Mouse (Mus musculus): ENCODE measurements around the gene Gdi1.
"Not testable (repeated sequence)": the region's sequence is repeated elsewhere in the genome, so short reads cannot be mapped to it uniquely, and the experiment has no call there.

The Gdi1 gene

DNA sequence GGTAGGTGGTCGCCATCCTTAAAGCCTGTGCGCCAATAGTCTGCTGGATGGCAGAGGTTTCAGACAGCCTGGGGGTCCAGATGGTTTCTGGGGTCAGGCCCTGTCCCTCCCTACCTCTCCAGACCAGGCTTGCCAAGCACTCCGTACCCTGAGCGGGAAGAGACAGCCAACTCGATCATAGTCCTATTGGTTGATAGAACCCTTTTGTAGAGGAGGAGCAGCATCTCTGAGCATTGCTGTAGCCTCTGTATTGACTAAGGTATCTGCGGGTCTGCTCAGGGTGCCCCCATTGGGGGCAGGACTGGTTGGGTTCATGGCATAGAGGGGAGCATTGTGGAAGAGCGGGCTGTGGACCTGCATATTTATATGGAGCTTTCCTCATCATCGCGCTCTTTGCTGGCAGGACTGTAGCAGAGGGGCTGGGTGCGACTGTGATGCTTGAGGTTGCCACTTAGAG is 24.4 kb downstream of the Gdi1 start:
- no peak for DNase-seq (ENCODE audit: low read depth, low spot score)

DNA sequence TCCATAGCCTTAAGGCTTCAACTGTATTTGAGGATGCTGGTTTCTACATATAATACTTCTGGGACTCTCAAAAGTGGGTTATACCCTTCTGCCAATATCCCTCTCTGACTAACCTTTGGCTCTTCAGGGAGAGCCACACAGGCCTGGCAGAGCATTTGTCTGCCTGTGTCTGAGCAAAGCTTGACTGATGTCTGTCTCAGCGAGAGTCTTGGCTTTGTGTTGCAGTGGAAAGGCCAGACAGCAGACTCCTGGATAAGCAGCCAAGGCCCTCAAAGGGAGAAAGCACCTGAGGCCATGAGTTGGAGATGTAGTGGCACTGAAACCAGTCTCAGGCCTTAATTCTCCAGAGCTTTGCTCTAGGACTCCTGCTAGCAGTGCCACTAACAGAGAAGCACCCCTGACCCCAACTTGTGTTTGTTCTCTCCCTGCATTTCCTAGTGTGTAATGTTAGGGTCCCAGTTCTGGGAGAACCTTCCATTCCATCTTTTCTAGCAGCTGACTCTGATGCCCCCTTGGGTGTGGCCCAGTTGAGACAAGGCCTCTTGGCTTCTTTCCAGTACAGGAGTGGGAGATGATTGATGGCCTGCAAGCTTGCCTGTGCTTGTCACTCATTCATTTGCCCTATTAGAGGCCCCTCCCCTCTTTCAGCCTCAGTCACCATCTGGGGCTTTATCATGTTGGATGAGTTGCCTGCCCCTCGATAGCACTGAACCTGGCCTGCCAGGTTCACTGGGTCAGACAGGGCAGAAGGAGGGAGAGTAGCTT is 25.6 kb downstream of the Gdi1 start:
- peak; percentile 19 for DNase-seq (ENCODE audit: low read depth, low spot score)

DNA sequence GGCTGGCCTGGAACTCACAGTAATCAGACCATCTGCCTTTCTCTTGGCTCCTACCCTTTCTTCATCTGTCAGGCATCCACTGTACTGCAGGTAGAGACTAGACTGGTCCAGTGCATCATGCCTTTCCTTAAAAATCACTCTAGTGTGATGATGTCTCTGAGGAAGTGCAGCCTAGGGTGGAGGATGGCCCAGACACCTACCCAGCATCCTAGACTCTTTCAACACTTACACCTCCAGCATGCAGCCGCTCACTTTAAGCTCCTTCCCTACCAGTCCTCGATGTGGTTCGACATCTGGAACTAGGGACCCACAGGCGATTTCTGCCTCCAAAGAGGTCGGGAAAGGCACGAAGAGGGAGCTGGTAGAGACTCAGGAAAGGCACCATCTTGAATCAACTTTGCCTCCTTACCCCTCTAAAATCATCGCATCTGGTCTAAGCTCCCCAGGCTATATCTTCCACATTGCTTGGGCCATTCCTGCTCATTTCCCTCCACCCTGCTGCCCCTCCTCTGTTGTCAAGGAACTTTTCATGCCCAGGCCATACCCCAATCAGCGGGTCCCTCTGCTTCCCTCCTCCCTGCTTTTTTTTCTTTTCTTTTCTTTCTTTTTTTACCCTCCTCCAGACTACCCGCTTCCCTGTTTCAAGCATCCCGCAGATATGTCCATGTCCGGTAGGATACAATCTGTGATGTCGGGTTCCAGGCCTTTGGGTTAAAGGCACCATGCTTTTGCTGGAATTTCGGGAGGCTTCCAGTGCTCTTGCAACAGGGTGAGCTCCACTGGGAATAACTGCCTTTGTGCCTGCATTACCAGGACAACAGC is 48.1 kb downstream of the Gdi1 start:
- peak; percentile 9 for DNase-seq (ENCODE audit: low read depth, low spot score)

DNA sequence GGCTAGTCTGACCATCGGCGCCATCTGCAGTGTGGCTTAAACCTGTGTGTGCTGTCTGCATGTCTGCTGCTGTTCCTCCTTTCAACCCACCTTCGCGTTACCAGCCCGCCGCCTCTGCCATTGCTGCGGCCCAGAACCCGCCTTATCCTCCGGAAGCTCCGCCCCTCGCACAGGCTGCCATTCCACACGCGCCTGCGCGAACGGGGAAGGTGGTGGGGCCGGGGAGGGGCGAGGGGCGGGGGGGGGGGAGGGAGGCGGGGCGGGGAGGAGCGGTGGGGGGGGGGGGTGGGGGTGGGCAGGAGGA is 48.6 kb downstream of the Gdi1 start, which contains the start of gene Lage3:
Gene Lage3, minus strand, starts transcription at position 152 of the 304 bp plus-strand sequence.
- DNase-seq (ENCODE audit: low read depth, low spot score) = peak; percentile 77

DNA sequence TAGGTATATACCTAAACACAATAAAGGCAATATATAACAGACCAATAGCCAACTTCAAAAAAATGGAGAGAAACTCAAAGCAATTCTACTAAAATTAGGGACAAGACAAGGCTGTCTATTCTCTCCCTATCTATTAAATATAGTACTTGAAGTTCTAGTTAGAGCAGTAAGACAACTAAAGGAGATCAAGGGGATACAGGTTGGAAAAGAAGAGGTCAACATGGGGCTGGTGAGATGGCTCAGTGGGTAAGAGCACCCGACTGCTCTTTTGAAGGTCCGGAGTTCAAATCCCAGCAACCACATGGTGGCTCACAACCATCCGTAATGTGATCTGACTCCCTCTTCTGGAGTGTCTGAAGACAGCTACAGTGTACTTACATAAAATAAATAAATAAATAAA is 52.3 kb downstream of the Gdi1 start:
- not testable (repeated sequence) for DNase-seq (ENCODE audit: low read depth, low spot score)

DNA sequence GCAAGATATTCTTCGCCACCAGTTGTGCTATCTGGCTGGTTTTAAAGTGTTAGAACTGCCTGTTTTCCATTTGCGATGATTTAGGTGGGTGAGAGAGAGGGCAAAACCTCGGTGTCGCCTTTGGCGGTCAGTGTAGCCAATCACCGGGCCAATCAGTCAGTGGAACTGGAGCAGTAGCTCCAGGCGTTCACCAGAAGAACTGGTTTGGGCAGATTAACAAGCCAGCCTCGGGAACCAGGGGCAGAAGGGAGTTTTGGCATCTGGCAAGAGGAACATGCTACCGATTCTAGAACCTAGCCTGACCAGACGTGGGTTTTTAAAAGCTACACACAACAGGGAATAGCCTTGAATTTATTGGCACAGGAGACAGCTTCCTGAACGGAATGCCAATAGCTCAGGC is 54.4 kb downstream of the Gdi1 start:
- no peak for DNase-seq (ENCODE audit: low read depth, low spot score)

Data from 3T3-L1 (cell line).